Mouse (Mus musculus) megakaryocyte, embryonic 14.5 days (primary cell): ENCODE measurements around the gene Tmem222.

Source experiments
- FLI1 ChIP-seq: IDR thresholded peaks from 2 replicates; pipeline ENCODE4 v1.6.1; 2012; ENCODE audit warnings: low read length, inconsistent platforms, mixed read lengths
- GATA1 ChIP-seq: IDR thresholded peaks from 3 replicates; pipeline ENCODE4 v1.6.1; 2012; ENCODE audit warnings: mixed read lengths, low read length, inconsistent platforms, borderline replicate concordance

DNA sequence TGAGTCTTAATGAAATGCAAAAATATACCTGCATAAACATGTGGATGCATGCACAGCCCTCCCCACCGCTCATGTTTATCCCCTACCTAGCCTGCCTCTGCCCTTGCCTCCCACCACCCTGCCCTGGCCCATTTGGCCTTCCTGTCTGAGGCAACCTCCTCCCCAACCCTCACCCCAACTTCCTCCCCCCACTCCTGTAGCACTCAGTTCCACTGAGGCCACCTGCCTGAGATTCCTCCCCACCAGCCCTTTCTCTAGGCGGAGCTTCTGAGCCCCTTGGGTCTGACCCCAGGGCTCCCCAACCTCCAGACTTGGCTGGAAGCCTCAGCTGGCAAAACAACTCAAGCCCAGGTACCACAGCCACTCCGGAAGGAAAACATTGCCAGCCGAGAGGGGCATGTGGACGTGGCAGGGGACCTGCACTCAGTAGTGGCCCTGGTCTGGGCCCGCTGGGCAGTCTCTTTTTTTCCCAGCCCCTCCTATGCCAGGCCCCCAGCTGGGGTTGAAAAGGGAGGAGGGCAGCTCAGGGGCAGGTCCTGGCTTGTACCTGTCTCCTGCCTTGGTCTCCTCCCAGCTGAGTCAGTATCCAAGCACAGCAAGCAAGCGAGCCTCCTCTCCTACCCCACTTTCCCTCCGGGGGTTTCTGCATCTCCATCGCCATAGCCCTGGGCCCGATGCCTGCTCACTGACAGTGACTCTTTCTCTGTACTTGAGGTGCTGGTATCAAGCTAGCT, 15.8 kb downstream of the Tmem222 start:
- TF ChIP-seq GATA1: no peak
- no peak for TF ChIP-seq FLI1
